Mouse (Mus musculus) left cerebral cortex, adult 9 months (tissue): ENCODE measurements around the gene Spem2.

Source experiments
- DNase-seq, 2 experiments: peaks; one replicate each; pipeline ENCODE4 v3.0.0; 2022; ENCODE audit warnings: low spot score in 2 of 2

The Spem2 gene

GRCm38 (mm10) chr11:69835326-69835965 is 17.2 kb upstream of the Spem2 start:
- DNase-seq, result no peak

- no peak for DNase-seq
Measured at GRCm38 (mm10) chr11:69834001-69834549, 15.8 kb upstream of the Spem2 start.

- no peak for DNase-seq
Measured at GRCm38 (mm10) chr11:69833554-69833953, 15.3 kb upstream of the Spem2 start.

GRCm38 (mm10) chr11:69828832-69829231 is 10.6 kb upstream of the Spem2 start:
- DNase-seq, result no peak

GRCm38 (mm10) chr11:69823456-69823855 is 5.2 kb upstream of the Spem2 start:
- no peak for DNase-seq

GRCm38 (mm10) chr11:69822080-69822479 is 3.8 kb upstream of the Spem2 start, which contains the start of gene Spem1:
Gene Spem1 (minus strand): TSS chr11:69822180.
- no peak for DNase-seq

GRCm38 (mm10) chr11:69818871-69819270 is 606 bp upstream of the Spem2 start:
- DNase-seq, result no peak

GRCm38 (mm10) chr11:69816520-69816919 is 1.7 kb downstream of the Spem2 start:
- DNase-seq, result no peak

GRCm38 (mm10) chr11:69815155-69815554 is 3.1 kb downstream of the Spem2 start, which contains the start of gene Gm39566:
Gene Gm39566 (minus strand): TSS chr11:69815298.
- DNase-seq, result no peak

GRCm38 (mm10) chr11:69810280-69810679 is 8.0 kb downstream of the Spem2 start:
- no peak for DNase-seq

- DNase-seq, result no peak
Measured at GRCm38 (mm10) chr11:69807641-69808040, 10.6 kb downstream of the Spem2 start.

- DNase-seq, result no peak
Measured at GRCm38 (mm10) chr11:69806378-69806777, 11.9 kb downstream of the Spem2 start.

GRCm38 (mm10) chr11:69804972-69805909 is 13.0 kb downstream of the Spem2 start, which contains the start of gene Tmem102:
Gene Tmem102 (minus strand): TSS chr11:69805624.
- no peak for DNase-seq

GRCm38 (mm10) chr11:69804652-69804940 is 13.7 kb downstream of the Spem2 start:
- DNase-seq, result no peak

- DNase-seq, result peak in 1 of 2 experiments; percentile 59
Measured at GRCm38 (mm10) chr11:69803786-69804651, 14.2 kb downstream of the Spem2 start.

GRCm38 (mm10) chr11:69803328-69803727 is 14.9 kb downstream of the Spem2 start:
- no peak for DNase-seq

GRCm38 (mm10) chr11:69802648-69803105 is 15.6 kb downstream of the Spem2 start:
- DNase-seq, result peak in 1 of 2 experiments; percentile 60

GRCm38 (mm10) chr11:69801379-69801977 is 16.8 kb downstream of the Spem2 start, which contains the start of gene Fgf11:
Gene Fgf11 (minus strand): TSS chr11:69801857.
- no peak for DNase-seq

- DNase-seq, result no peak
Measured at GRCm38 (mm10) chr11:69800392-69801197, 17.7 kb downstream of the Spem2 start.

- no peak for DNase-seq
Measured at GRCm38 (mm10) chr11:69800138-69800391, 18.2 kb downstream of the Spem2 start.
